ENCODE assay signal across 7 mouse cellular contexts in genomic region chr15:89476475-89476815, GRCm38 (mm10). TPM values are rescaled to one million over a fixed set of nuclear protein-coding genes. Genes with fewer than 3 reads are reported as not detected.
DNase-seq lines count a peak whose midpoint lies in the region; ATAC-seq and TF ChIP-seq lines count a peak whose summit lies in the region.

No protein-coding gene starts in this region.

- H3K9ac ChIP-seq in embryonic facial prominence, embryonic 15.5 days = peak overlapping the region; percentile 47
- peak overlapping the region; percentile 73 for H3K9ac ChIP-seq in liver, embryonic 11.5 days (ENCODE audit: low read depth, low read length)
- H3K9ac ChIP-seq in stomach, postnatal 0 days (ENCODE audit: low read length) = peak overlapping the region; percentile 65

- ATAC-seq in embryonic facial prominence, embryonic 15.5 days (ENCODE audit: insufficient number of reproducible peaks, low FRiP score, low TSS enrichment, low read depth) = 0 out of 2 replicates have a peak, but pooled peaks have one; percentile 8
- no peak for ATAC-seq in liver, embryonic 11.5 days (replicated peaks; ENCODE audit: low FRiP score)
- no peak; the same call in 1 of the 2 replicates for ATAC-seq in stomach, postnatal 0 days (ENCODE audit: low FRiP score, low TSS enrichment)

- H3K27ac ChIP-seq in spleen, adult 2 months (ENCODE audit: insufficient read depth, low read length) = peak overlapping the region; percentile 64
- peak overlapping the region; percentile 80 for H3K27ac ChIP-seq in embryonic facial prominence, embryonic 15.5 days (replicated peaks)
- H3K27ac ChIP-seq in liver, embryonic 11.5 days (ENCODE audit: low read depth, low read length) = peak overlapping the region; percentile 35
- peak overlapping the region; percentile 81 for H3K27ac ChIP-seq in stomach, postnatal 0 days (replicated peaks)

- no peak for TF ChIP-seq CTCF in spleen, adult 2 months (IDR thresholded peaks at IDR 0.05; ENCODE audit: extremely low read depth, insufficient read depth, insufficient read length, insufficient replicate concordance)
- no peak for TF ChIP-seq CTCF in stomach, postnatal 0 days (IDR thresholded peaks at IDR 0.05; ENCODE audit: low read depth)

- WGBS in spleen, adult 2 months = 3% methylated on average over 5 of the region's 5 CpGs
- WGBS in embryonic facial prominence, embryonic 15.5 days = 1% methylated on average over 5 of the region's 5 CpGs
- WGBS in liver, embryonic 11.5 days = 5% methylated on average over 5 of the region's 5 CpGs
- WGBS in stomach, postnatal 0 days = 6% methylated on average over 5 of the region's 5 CpGs

- no peak for DNase-seq in spleen, adult 2 months (ENCODE audit: low read depth in 1 of 2, low spot score in 2 of 2)
- no peak for DNase-seq in spleen, postnatal 4 days (ENCODE audit: low spot score in 2 of 2)
- DNase-seq in liver, embryonic 11.5 days (ENCODE audit: low spot score) = no peak
- no peak for DNase-seq in stomach, postnatal 0 days (ENCODE audit: low spot score)
- no peak for DNase-seq in frontal cortex, adult 2 months (ENCODE audit: extremely low spot score in 1 of 2, low spot score in 1 of 2)
- no peak for DNase-seq in right cerebral cortex, postnatal 4 days

- no peak for TF ChIP-seq POLR2A in spleen, adult 2 months (IDR thresholded peaks at IDR 0.05; ENCODE audit: low read depth, low read length)

- no peak for TF ChIP-seq EP300 in stomach, postnatal 0 days (optimal IDR thresholded peaks at IDR 0.05)

- peak overlapping the region; percentile 64 for H3K4me2 ChIP-seq in embryonic facial prominence, embryonic 15.5 days (replicated peaks)
- peak overlapping the region; percentile 77 for H3K4me2 ChIP-seq in liver, embryonic 11.5 days
- H3K4me2 ChIP-seq in stomach, postnatal 0 days (replicated peaks; ENCODE audit: low read depth) = peak overlapping the region; percentile 87

- H3K27me3 ChIP-seq in spleen, adult 2 months (ENCODE audit: control insufficient read depth, insufficient read depth, low read length) = no peaks in the 10 kb centered on the region
- H3K27me3 ChIP-seq in embryonic facial prominence, embryonic 15.5 days = no peaks in the 10 kb centered on the region
- H3K27me3 ChIP-seq in liver, embryonic 11.5 days (replicated peaks; ENCODE audit: control insufficient read depth, insufficient read depth, low read length) = no peaks in the 10 kb centered on the region
- no peaks in the 10 kb centered on the region for H3K27me3 ChIP-seq in stomach, postnatal 0 days (ENCODE audit: control insufficient read depth, insufficient read depth, low read length)

- no peaks in the 10 kb centered on the region for H3K9me3 ChIP-seq in embryonic facial prominence, embryonic 15.5 days (replicated peaks)
- H3K9me3 ChIP-seq in liver, embryonic 11.5 days (ENCODE audit: control insufficient read depth, low read length) = no peaks in the 10 kb centered on the region
- H3K9me3 ChIP-seq in stomach, postnatal 0 days (ENCODE audit: control insufficient read depth, low read length) = no peaks in the 10 kb centered on the region

- H3K4me3 ChIP-seq in spleen, adult 2 months (ENCODE audit: extremely low read depth, insufficient read depth, insufficient read length) = peak overlapping the region; percentile 69
- H3K4me3 ChIP-seq in embryonic facial prominence, embryonic 15.5 days (replicated peaks) = peak overlapping the region; percentile 65
- H3K4me3 ChIP-seq in liver, embryonic 11.5 days (ENCODE audit: low read depth, low read length) = peak overlapping the region; percentile 62
- H3K4me3 ChIP-seq in stomach, postnatal 0 days (ENCODE audit: low read depth, low read length) = peak overlapping the region; percentile 57

- H3K4me1 ChIP-seq in spleen, adult 2 months (ENCODE audit: control insufficient read depth, insufficient read depth, insufficient read length) = peaks cover 4% of the 10 kb centered on the region; the same call in 1 of the 2 replicates
- peaks cover 13% of the 10 kb centered on the region for H3K4me1 ChIP-seq in embryonic facial prominence, embryonic 15.5 days
- H3K4me1 ChIP-seq in liver, embryonic 11.5 days (replicated peaks; ENCODE audit: control insufficient read depth, insufficient read depth, low read length) = peaks cover 15% of the 10 kb centered on the region
- no peaks in the 10 kb centered on the region for H3K4me1 ChIP-seq in stomach, postnatal 0 days (replicated peaks; ENCODE audit: control insufficient read depth, insufficient read depth)

- peaks cover 1% of the 10 kb centered on the region; the same call in 1 of the 2 replicates for H3K36me3 ChIP-seq in spleen, adult 2 months (ENCODE audit: control insufficient read depth, insufficient read depth, low read length)
- no peaks in the 10 kb centered on the region for H3K36me3 ChIP-seq in embryonic facial prominence, embryonic 15.5 days
- no peaks in the 10 kb centered on the region for H3K36me3 ChIP-seq in liver, embryonic 11.5 days (ENCODE audit: control insufficient read depth, insufficient read depth, low read length)
- H3K36me3 ChIP-seq in stomach, postnatal 0 days (ENCODE audit: control insufficient read depth, insufficient read depth, low read length) = no peaks in the 10 kb centered on the region

RNA-seq across cellular contexts. Expression of gene Arsa, which starts 0.8 kb away (rescaled TPM):
- 31.3 and 31.5 TPM in 2 replicates for polyA plus RNA-seq in spleen, adult 2 months (2012; rRNA removed)
- 27.8 and 30.1 TPM in 2 replicates for polyA plus RNA-seq in embryonic facial prominence, embryonic 15.5 days (2015; fragmentation: Nextera tagmentation; extraction: Ambion mirVana)
- polyA plus RNA-seq in liver, embryonic 11.5 days (2014; fragmentation: Nextera tagmentation; extraction: Ambion mirVana) = 8.6 and 9.0 TPM in 2 replicates
- 10.3 and 11.1 TPM in 2 replicates for polyA plus RNA-seq in stomach, postnatal 0 days (2015; fragmentation: Nextera tagmentation; extraction: Ambion mirVana)
- polyA plus RNA-seq in frontal cortex, adult 2 months (2012; rRNA removed) = 29.6 and 34.9 TPM in 2 replicates

RNA-seq across cellular contexts. Expression of gene Mapk8ip2, which starts 22.7 kb away (rescaled TPM):
- polyA plus RNA-seq in spleen, adult 2 months (2012; rRNA removed) = 0.02 TPM in 1 of 2 replicates, not detected in the other
- 3.4 and 4.9 TPM in 2 replicates for polyA plus RNA-seq in embryonic facial prominence, embryonic 15.5 days (2015; fragmentation: Nextera tagmentation; extraction: Ambion mirVana)
- polyA plus RNA-seq in liver, embryonic 11.5 days (2014; fragmentation: Nextera tagmentation; extraction: Ambion mirVana) = 0.26 and 0.36 TPM in 2 replicates
- 1.6 and 1.9 TPM in 2 replicates for polyA plus RNA-seq in stomach, postnatal 0 days (2015; fragmentation: Nextera tagmentation; extraction: Ambion mirVana)
- 123 and 134 TPM in 2 replicates for polyA plus RNA-seq in frontal cortex, adult 2 months (2012; rRNA removed)

RNA-seq across cellular contexts. Expression of gene Shank3, which starts 23.0 kb away (rescaled TPM):
- 24.6 and 26.2 TPM in 2 replicates for polyA plus RNA-seq in spleen, adult 2 months (2012; rRNA removed)
- polyA plus RNA-seq in embryonic facial prominence, embryonic 15.5 days (2015; fragmentation: Nextera tagmentation; extraction: Ambion mirVana) = 2.3 and 3.0 TPM in 2 replicates
- polyA plus RNA-seq in liver, embryonic 11.5 days (2014; fragmentation: Nextera tagmentation; extraction: Ambion mirVana) = 1.1 and 1.7 TPM in 2 replicates
- 0.35 and 0.40 TPM in 2 replicates for polyA plus RNA-seq in stomach, postnatal 0 days (2015; fragmentation: Nextera tagmentation; extraction: Ambion mirVana)
- polyA plus RNA-seq in frontal cortex, adult 2 months (2012; rRNA removed) = 76.4 and 84.0 TPM in 2 replicates

RNA-seq across cellular contexts. Expression of gene Chkb, which starts 46.7 kb away (rescaled TPM):
- polyA plus RNA-seq in spleen, adult 2 months (2012; rRNA removed) = 62.6 and 72.1 TPM in 2 replicates
- polyA plus RNA-seq in embryonic facial prominence, embryonic 15.5 days (2015; fragmentation: Nextera tagmentation; extraction: Ambion mirVana) = 56.4 and 59.6 TPM in 2 replicates
- polyA plus RNA-seq in liver, embryonic 11.5 days (2014; fragmentation: Nextera tagmentation; extraction: Ambion mirVana) = 43.5 and 47.5 TPM in 2 replicates
- 46.8 and 47.9 TPM in 2 replicates for polyA plus RNA-seq in stomach, postnatal 0 days (2015; fragmentation: Nextera tagmentation; extraction: Ambion mirVana)
- 66.1 and 70.7 TPM in 2 replicates for polyA plus RNA-seq in frontal cortex, adult 2 months (2012; rRNA removed)

RNA-seq across cellular contexts. Expression of gene Gm44502, which starts 46.9 kb away (rescaled TPM):
- 2.0 and 2.2 TPM in 2 replicates for polyA plus RNA-seq in spleen, adult 2 months (2012; rRNA removed)
- not detected in 2 replicates for polyA plus RNA-seq in embryonic facial prominence, embryonic 15.5 days (2015; fragmentation: Nextera tagmentation; extraction: Ambion mirVana)
- not detected in 2 replicates for polyA plus RNA-seq in liver, embryonic 11.5 days (2014; fragmentation: Nextera tagmentation; extraction: Ambion mirVana)
- not detected in 2 replicates for polyA plus RNA-seq in stomach, postnatal 0 days (2015; fragmentation: Nextera tagmentation; extraction: Ambion mirVana)
- 0.08 and 0.28 TPM in 2 replicates for polyA plus RNA-seq in frontal cortex, adult 2 months (2012; rRNA removed)

Comparison
In these comparisons a context has a peak if more than half of its experiments do, and no peak if none do; other contexts are left out.
1. RNA of gene Mapk8ip2, which starts 22.7 kb away (polyA plus RNA-seq): 123 to 134 TPM in frontal cortex, adult 2 months; 3.4 to 4.9 TPM in embryonic facial prominence, embryonic 15.5 days, 1.6 to 1.9 TPM in stomach, postnatal 0 days, 0.26 to 0.36 TPM in liver, embryonic 11.5 days and 0.02 TPM in spleen, adult 2 months; every median in the first group is over 10 times any median in the second.
2. Peak in every context shown above with its lines, with median percentiles within 50 percentile points of each other: H3K27ac ChIP-seq, H3K4me3 ChIP-seq, H3K4me2 ChIP-seq and H3K9ac ChIP-seq.